11 mouse cellular contexts compared by ENCODE assay signal in genomic region chr4:25613426-25613825, GRCm38 (mm10).
"Had no signal": no experiment of that assay in that cellular context is flagged by ENCODE, and none has a peak within 500 bp of the region (broad histone marks: within the 10 kb centered on the region; RNA-seq: fewer than 3 reads in every experiment).

No protein-coding gene starts in this region.

- DNase-seq: retina, postnatal 1 day; right cerebral cortex, postnatal 14 days; right cerebral cortex, postnatal 25 days; right cerebral cortex, postnatal 4 days; spleen, adult 18-20 months; thymus, adult 18-20 months; thymus, adult 2 months; thymus, postnatal 14 days; thymus, postnatal 25 days; thymus, postnatal 36 days; thymus, postnatal 4 days had no signal
